Mouse (Mus musculus) embryonic fibroblast, embryonic 13.5 days (primary cell): ENCODE measurements around the gene Sorcs2.
A peak's percentile ranks its signal among the peaks of the same experiment; 100 is the strongest.

Source experiments
- CTCF ChIP-seq: IDR thresholded peaks from 2 replicates; pipeline ENCODE4 v1.5.1; 2011; ENCODE audit warnings: mild to moderate bottlenecking, control low read depth, low read length, moderate library complexity, borderline replicate concordance; ENCODE audit not compliant: insufficient read depth
- POLR2A ChIP-seq: IDR thresholded peaks from 2 replicates; pipeline ENCODE4 v1.6.1; 2011; ENCODE audit warnings: low read depth, mild to moderate bottlenecking, control low read depth, low read length, moderate library complexity

DNA sequence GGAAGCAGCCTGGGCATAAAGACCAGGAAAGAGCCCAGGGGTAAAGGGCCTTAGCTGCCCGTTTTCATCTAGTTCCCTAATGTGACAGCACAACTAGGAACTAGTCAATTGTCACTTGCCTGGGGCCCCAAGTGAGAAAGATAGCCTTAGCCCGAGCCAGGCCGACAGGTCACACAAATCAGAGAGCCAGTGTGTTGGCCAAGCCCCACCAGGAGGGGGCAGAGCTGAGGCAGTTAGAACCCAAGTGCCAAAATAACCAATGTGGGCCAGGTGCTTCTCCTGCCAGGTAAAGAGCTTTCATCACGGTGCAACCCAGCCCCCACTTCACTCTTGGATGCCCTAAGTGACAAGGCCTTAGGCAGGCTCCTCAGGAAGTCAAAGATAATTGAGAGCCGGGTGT, 106.7 kb downstream of the Sorcs2 start:
- TF ChIP-seq CTCF: 0 out of 2 replicates have a peak, but pooled peaks have one; percentile 12
- no peak for TF ChIP-seq POLR2A
